In the genomic region with DNA sequence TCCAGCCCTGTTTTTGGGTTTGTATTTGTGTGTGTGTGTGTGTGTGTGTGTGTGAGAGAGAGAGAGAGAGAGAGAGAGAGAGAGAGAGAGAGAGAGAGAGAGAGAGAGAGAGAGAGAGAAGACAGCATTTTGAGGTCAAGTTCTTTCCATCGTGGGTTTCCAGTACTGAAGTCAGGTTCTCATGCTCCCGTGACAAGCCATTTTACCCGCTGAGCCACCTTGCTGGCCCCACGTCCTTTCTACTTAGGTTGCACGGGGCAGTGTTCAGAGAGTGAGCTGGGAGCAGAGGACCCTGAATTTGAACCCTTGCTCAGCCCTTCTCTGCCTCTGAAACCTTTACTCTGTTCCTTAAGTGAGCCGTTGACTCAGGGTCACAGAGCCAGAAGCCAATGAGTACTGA, we compare ENCODE assay signal across 11 mouse cellular contexts.
"Had no signal": no experiment of that assay in that cellular context is flagged by ENCODE, and none has a peak within 500 bp of the region (broad histone marks: within the 10 kb centered on the region; RNA-seq: fewer than 3 reads in every experiment).

No protein-coding gene starts in this region.

- ATAC-seq: hindbrain, postnatal 0 days; intestine, embryonic 15.5 days; midbrain, embryonic 16.5 days had no signal

- H3K9me3 ChIP-seq: intestine, embryonic 15.5 days; midbrain, embryonic 12.5 days had no signal

- H3K9ac ChIP-seq: intestine, embryonic 15.5 days; liver, embryonic 14.5 days; midbrain, embryonic 12.5 days had no signal

- H3K27me3 ChIP-seq: intestine, embryonic 15.5 days; midbrain, embryonic 12.5 days had no signal

- DNase-seq: kidney, adult 18-20 months; kidney, postnatal 10 days; liver; lung, adult 18-20 months; right cerebral cortex, postnatal 14 days had no signal

- H3K4me1 ChIP-seq: intestine, embryonic 15.5 days; midbrain, embryonic 12.5 days had no signal

- H3K27ac ChIP-seq: hindbrain, postnatal 0 days; intestine, embryonic 15.5 days; left cerebral cortex, adult 2 months; liver, embryonic 14.5 days; midbrain, embryonic 12.5 days had no signal

- H3K4me2 ChIP-seq: intestine, embryonic 15.5 days; midbrain, embryonic 12.5 days had no signal

- H3K4me3 ChIP-seq: intestine, embryonic 15.5 days; left cerebral cortex, adult 2 months; midbrain, embryonic 12.5 days had no signal

- H3K36me3 ChIP-seq: intestine, embryonic 15.5 days had no signal
